Mouse (Mus musculus): ENCODE results near the gene 4632433K11Rik. TPM values are rescaled to one million over a fixed set of nuclear protein-coding genes. Genes with fewer than 3 reads are reported as not detected.

4632433K11Rik gene
- polyA plus RNA-seq, 1 experiment from 2014 or later: not detected

GRCm38 (mm10) chr7:5038940-5039339 lies 5.0 kb downstream of the 4632433K11Rik start:
- ATAC-seq (replicated peaks; ENCODE audit: low FRiP score): no peak
- Histone ChIP-seq H3K4me2 (ENCODE audit: low read depth, low read length, severe bottlenecking) (peak overlapping the region; percentile 49), H3K4me3 (ENCODE audit: low read depth, low read length) (peak overlapping the region; percentile 64), H3K36me3 (ENCODE audit: control insufficient read depth, insufficient read depth, low read length) (peaks cover 2% of the 10 kb centered on the region; the same call in 1 of the 2 replicates), H3K9ac (ENCODE audit: low read length) (peak overlapping the region; percentile 75), H3K4me1 (replicated peaks; ENCODE audit: control insufficient read depth, insufficient read depth, low read length) (no peaks in the 10 kb centered on the region), H3K27me3 (ENCODE audit: control insufficient read depth, insufficient read depth, low read length) (no peaks in the 10 kb centered on the region), H3K27ac (ENCODE audit: low read depth, low read length) (peak overlapping the region; percentile 93; the same call in 1 of the 2 replicates), H3K9me3 (ENCODE audit: control insufficient read depth, low read length) (no peaks in the 10 kb centered on the region)
- no peak for DNase-seq (ENCODE audit: low spot score)
- WGBS: 39% methylated on average over 5 of the region's 5 CpGs

GRCm38 (mm10) chr7:5044981-5045380 lies 11.1 kb downstream of the 4632433K11Rik start:
- H3K27ac ChIP-seq (ENCODE audit: low read depth, low read length): no peak overlapping the region
- no peak overlapping the region for H3K9ac ChIP-seq (ENCODE audit: low read length)
- no peak overlapping the region for H3K4me3 ChIP-seq (ENCODE audit: low read depth, low read length)
- no peaks in the 10 kb centered on the region for H3K9me3 ChIP-seq (ENCODE audit: control insufficient read depth, low read length)
- no peak for ATAC-seq (replicated peaks; ENCODE audit: low FRiP score)
- no peak for DNase-seq (ENCODE audit: low spot score)
- WGBS: 77% methylated on average over 2 of the region's 2 CpGs
- H3K36me3 ChIP-seq (ENCODE audit: control insufficient read depth, insufficient read depth, low read length): no peaks in the 10 kb centered on the region
- no peaks in the 10 kb centered on the region for H3K4me1 ChIP-seq (replicated peaks; ENCODE audit: control insufficient read depth, insufficient read depth, low read length)
- H3K4me2 ChIP-seq (ENCODE audit: low read depth, low read length, severe bottlenecking): no peak overlapping the region
- H3K27me3 ChIP-seq (ENCODE audit: control insufficient read depth, insufficient read depth, low read length): no peaks in the 10 kb centered on the region

- no peak overlapping the region for H3K27ac ChIP-seq (ENCODE audit: low read depth, low read length)
- H3K36me3 ChIP-seq (ENCODE audit: control insufficient read depth, insufficient read depth, low read length): no peaks in the 10 kb centered on the region
- 72% methylated on average over 2 of the region's 2 CpGs for WGBS
- no peak overlapping the region for H3K9ac ChIP-seq (ENCODE audit: low read length)
- no peaks in the 10 kb centered on the region for H3K27me3 ChIP-seq (ENCODE audit: control insufficient read depth, insufficient read depth, low read length)
- no peak for ATAC-seq (replicated peaks; ENCODE audit: low FRiP score)
- H3K4me2 ChIP-seq (ENCODE audit: low read depth, low read length, severe bottlenecking): no peak overlapping the region
- no peak for DNase-seq (ENCODE audit: low spot score)
- no peaks in the 10 kb centered on the region for H3K4me1 ChIP-seq (replicated peaks; ENCODE audit: control insufficient read depth, insufficient read depth, low read length)
- no peaks in the 10 kb centered on the region for H3K9me3 ChIP-seq (ENCODE audit: control insufficient read depth, low read length)
- H3K4me3 ChIP-seq (ENCODE audit: low read depth, low read length): no peak overlapping the region
Observed at GRCm38 (mm10) chr7:5046112-5046511, 12.2 kb downstream of the 4632433K11Rik start.

- ATAC-seq (replicated peaks; ENCODE audit: low FRiP score) (no peak), DNase-seq (ENCODE audit: low spot score) (no peak)
- Histone ChIP-seq H3K4me2 (ENCODE audit: low read depth, low read length, severe bottlenecking) (no peak overlapping the region), H3K9ac (ENCODE audit: low read length) (no peak overlapping the region), H3K27ac (ENCODE audit: low read depth, low read length) (no peak overlapping the region), H3K27me3 (ENCODE audit: control insufficient read depth, insufficient read depth, low read length) (peaks cover 3% of the 10 kb centered on the region; the same call in 1 of the 2 replicates), H3K4me3 (ENCODE audit: low read depth, low read length) (no peak overlapping the region), H3K9me3 (ENCODE audit: control insufficient read depth, low read length) (no peaks in the 10 kb centered on the region), H3K36me3 (ENCODE audit: control insufficient read depth, insufficient read depth, low read length) (no peaks in the 10 kb centered on the region), H3K4me1 (replicated peaks; ENCODE audit: control insufficient read depth, insufficient read depth, low read length) (peaks cover 4% of the 10 kb centered on the region)
- WGBS: 41% methylated on average over 2 of the region's 2 CpGs
Observed at GRCm38 (mm10) chr7:5047313-5047712, 13.4 kb downstream of the 4632433K11Rik start.

GRCm38 (mm10) chr7:5051193-5052192 lies 17.6 kb downstream of the 4632433K11Rik start, which contains the start of gene Zfp580:
Gene Zfp580 (plus strand): TSS chr7:5051538.
- DNase-seq (ENCODE audit: low spot score) (peak; percentile 92), ATAC-seq (replicated peaks; ENCODE audit: low FRiP score) (peak; percentile 84)
- 2% methylated on average over 65 of the region's 65 CpGs for WGBS
- peak within 1 kb of the TSS; percentile 77 for H3K4me3 ChIP-seq (ENCODE audit: low read depth, low read length)
- H3K36me3 ChIP-seq (ENCODE audit: control insufficient read depth, insufficient read depth, low read length): no peaks in the 10 kb centered on the region
- peaks cover 43% of the 10 kb centered on the region for H3K27me3 ChIP-seq (ENCODE audit: control insufficient read depth, insufficient read depth, low read length)
- H3K9ac ChIP-seq (ENCODE audit: low read length): peak within 1 kb of the TSS; percentile 92
- peak within 1 kb of the TSS; percentile 53 for H3K27ac ChIP-seq (ENCODE audit: low read depth, low read length)
- H3K4me2 ChIP-seq (ENCODE audit: low read depth, low read length, severe bottlenecking): peak within 1 kb of the TSS; percentile 93
- H3K4me1 ChIP-seq (replicated peaks; ENCODE audit: control insufficient read depth, insufficient read depth, low read length): peaks cover 20% of the 10 kb centered on the region
- H3K9me3 ChIP-seq (ENCODE audit: control insufficient read depth, low read length): no peaks in the 10 kb centered on the region

GRCm38 (mm10) chr7:5052438-5052837 lies 18.5 kb downstream of the 4632433K11Rik start:
- WGBS: 5% methylated on average over 9 of the region's 12 CpGs
- Histone ChIP-seq H3K9me3 (ENCODE audit: control insufficient read depth, low read length) (no peaks in the 10 kb centered on the region), H3K4me2 (ENCODE audit: low read depth, low read length, severe bottlenecking) (peak overlapping the region; percentile 93), H3K4me3 (ENCODE audit: low read depth, low read length) (peak overlapping the region; percentile 77), H3K27ac (ENCODE audit: low read depth, low read length) (no peak overlapping the region), H3K9ac (ENCODE audit: low read length) (peak overlapping the region; percentile 92), H3K36me3 (ENCODE audit: control insufficient read depth, insufficient read depth, low read length) (no peaks in the 10 kb centered on the region), H3K4me1 (replicated peaks; ENCODE audit: control insufficient read depth, insufficient read depth, low read length) (peaks cover 26% of the 10 kb centered on the region), H3K27me3 (ENCODE audit: control insufficient read depth, insufficient read depth, low read length) (peaks cover 52% of the 10 kb centered on the region)
- ATAC-seq (replicated peaks; ENCODE audit: low FRiP score): no peak
- DNase-seq (ENCODE audit: low spot score): no peak

- Histone ChIP-seq H3K4me3 (ENCODE audit: low read depth, low read length) (peak overlapping the region; percentile 77), H3K36me3 (ENCODE audit: control insufficient read depth, insufficient read depth, low read length) (no peaks in the 10 kb centered on the region), H3K27me3 (ENCODE audit: control insufficient read depth, insufficient read depth, low read length) (peaks cover 54% of the 10 kb centered on the region), H3K9me3 (ENCODE audit: control insufficient read depth, low read length) (no peaks in the 10 kb centered on the region), H3K27ac (ENCODE audit: low read depth, low read length) (no peak overlapping the region), H3K4me1 (replicated peaks; ENCODE audit: control insufficient read depth, insufficient read depth, low read length) (peaks cover 26% of the 10 kb centered on the region), H3K9ac (ENCODE audit: low read length) (peak overlapping the region; percentile 49), H3K4me2 (ENCODE audit: low read depth, low read length, severe bottlenecking) (peak overlapping the region; percentile 93)
- ATAC-seq (replicated peaks; ENCODE audit: low FRiP score) (no peak), DNase-seq (ENCODE audit: low spot score) (no peak)
- 2% methylated on average over 41 of the region's 45 CpGs for WGBS
Observed at GRCm38 (mm10) chr7:5052931-5053343, 19.0 kb downstream of the 4632433K11Rik start.

GRCm38 (mm10) chr7:5053456-5054179 lies 19.7 kb downstream of the 4632433K11Rik start:
- peak overlapping the region; percentile 49 for H3K9ac ChIP-seq (ENCODE audit: low read length)
- H3K36me3 ChIP-seq (ENCODE audit: control insufficient read depth, insufficient read depth, low read length): no peaks in the 10 kb centered on the region
- no peaks in the 10 kb centered on the region for H3K9me3 ChIP-seq (ENCODE audit: control insufficient read depth, low read length)
- H3K27ac ChIP-seq (ENCODE audit: low read depth, low read length): no peak overlapping the region
- peaks cover 26% of the 10 kb centered on the region for H3K4me1 ChIP-seq (replicated peaks; ENCODE audit: control insufficient read depth, insufficient read depth, low read length)
- DNase-seq (ENCODE audit: low spot score): no peak
- peak overlapping the region; percentile 93 for H3K4me2 ChIP-seq (ENCODE audit: low read depth, low read length, severe bottlenecking)
- WGBS: 8% methylated on average over 32 of the region's 32 CpGs
- H3K4me3 ChIP-seq (ENCODE audit: low read depth, low read length): peak overlapping the region; percentile 77
- H3K27me3 ChIP-seq (ENCODE audit: control insufficient read depth, insufficient read depth, low read length): peaks cover 59% of the 10 kb centered on the region
- no peak for ATAC-seq (replicated peaks; ENCODE audit: low FRiP score)

Data from forebrain, embryonic 11.5 days (tissue).